Mouse (Mus musculus) liver, embryonic 14.5 days (tissue): ENCODE measurements around the gene Snph.
"Not testable (repeated sequence)": the region's sequence is repeated elsewhere in the genome, so short reads cannot be mapped to it uniquely, and the experiment has no call there.

Experiments used
- CTCF ChIP-seq: IDR thresholded peaks from 2 replicates; pipeline ENCODE4 v1.5.1; 2016; ENCODE audit warnings: antibody characterized with exemption, low read depth, control low read depth
- EP300 ChIP-seq: IDR thresholded peaks from 2 replicates; pipeline ENCODE4 v1.6.1; 2016; ENCODE audit warnings: antibody characterized with exemption, low read depth

DNA sequence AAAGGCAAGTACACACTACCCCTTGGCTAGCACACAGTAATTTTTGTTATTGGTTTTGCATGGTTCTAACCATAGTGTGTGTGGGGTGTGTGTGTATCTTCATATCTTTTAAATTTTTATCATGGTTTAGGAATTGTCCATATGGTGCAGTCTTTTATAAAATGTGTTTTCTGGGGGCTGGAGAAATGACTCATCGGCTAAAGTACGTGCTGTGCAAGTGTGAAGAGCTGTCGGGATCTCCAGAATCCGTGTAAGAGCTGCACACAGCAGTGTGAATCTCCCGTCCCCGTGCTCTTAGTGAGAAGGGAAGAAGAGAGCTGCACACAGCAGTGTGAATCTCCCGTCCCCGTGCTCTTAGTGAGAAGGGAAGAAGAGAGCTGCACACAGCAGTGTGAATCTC lies 16.6 kb downstream of the Snph start:
- not testable (repeated sequence) for TF ChIP-seq CTCF, EP300
